Mouse (Mus musculus) ovary, postnatal 36 days (tissue): Measurements from ENCODE around the gene Map4k4.

Experiments
- DNase-seq: peaks from one replicate; pipeline ENCODE4 v3.0.0; 2022; ENCODE audit warnings: low spot score, mixed read lengths

The Map4k4 gene

GRCm38 (mm10) chr1:40037831-40038230 is 137.1 kb downstream of the Map4k4 start:
- DNase-seq: no peak

- no peak for DNase-seq
Measured at GRCm38 (mm10) chr1:40045686-40046085, 145.0 kb downstream of the Map4k4 start.

GRCm38 (mm10) chr1:40046600-40046999 is 145.9 kb downstream of the Map4k4 start:
- no peak for DNase-seq

GRCm38 (mm10) chr1:40051157-40051556 is 150.4 kb downstream of the Map4k4 start:
- no peak for DNase-seq

GRCm38 (mm10) chr1:40052156-40052555 is 151.4 kb downstream of the Map4k4 start:
- DNase-seq: no peak

- DNase-seq: no peak
Measured at GRCm38 (mm10) chr1:40053071-40053470, 152.4 kb downstream of the Map4k4 start.

- DNase-seq: no peak
Measured at GRCm38 (mm10) chr1:40055051-40055450, 154.3 kb downstream of the Map4k4 start.

GRCm38 (mm10) chr1:40055963-40056362 is 155.2 kb downstream of the Map4k4 start:
- no peak for DNase-seq

GRCm38 (mm10) chr1:40057351-40057750 is 156.6 kb downstream of the Map4k4 start:
- DNase-seq: no peak

- DNase-seq: no peak
Measured at GRCm38 (mm10) chr1:40058013-40058412, 157.3 kb downstream of the Map4k4 start.

- DNase-seq: no peak
Measured at GRCm38 (mm10) chr1:40059122-40059774, 158.5 kb downstream of the Map4k4 start.

- no peak for DNase-seq
Measured at GRCm38 (mm10) chr1:40061359-40061758, 160.6 kb downstream of the Map4k4 start.

GRCm38 (mm10) chr1:40063409-40063808 is 162.7 kb downstream of the Map4k4 start:
- no peak for DNase-seq

GRCm38 (mm10) chr1:40064508-40064907 is 163.8 kb downstream of the Map4k4 start:
- no peak for DNase-seq

GRCm38 (mm10) chr1:40072558-40072957 is 171.8 kb downstream of the Map4k4 start:
- no peak for DNase-seq

- no peak for DNase-seq
Measured at GRCm38 (mm10) chr1:40073779-40074178, 173.1 kb downstream of the Map4k4 start, which contains the start of gene Il1r2. Il1r2 (plus strand) TSS chr1:40074079.
